Mouse (Mus musculus) kidney, adult 2 months (tissue): ENCODE measurements at regions not wholly inside any gene's neighbourhood (a gene's known extent, or its start where the extent isn't known, plus 50 kb on each side); places are given as distances from the start of the nearest gene placed in this dataset.

Source experiments
- CTCF ChIP-seq: fragments of 200-500 bp; conservative IDR thresholded peaks from 2 replicates; pipeline ENCODE4 v1.5.1; 2011; ENCODE audit warnings: low read depth, mild to moderate bottlenecking, control low read depth, low read length, moderate library complexity, mixed read lengths; ENCODE audit not compliant: insufficient read depth, insufficient read length
- POLR2A ChIP-seq: fragments of 200-500 bp; IDR thresholded peaks from one replicate; pipeline ENCODE4 v1.6.1; 2011; ENCODE audit warnings: low read depth, low read length, control low read depth

- TF ChIP-seq POLR2A (no peak), CTCF (0 out of 2 replicates have a peak, but pooled peaks have one; percentile 15)
Measured at GRCm38 (mm10) chr2:169272018-169272417, 315.5 kb downstream of the Gm11011 start.
